Mouse (Mus musculus): ENCODE measurements around the gene Gm20850. TPM values are rescaled to one million over a fixed set of nuclear protein-coding genes. Genes with fewer than 3 reads are reported as not detected.
"Not testable (repeated sequence)": the region's sequence is repeated elsewhere in the genome, so short reads cannot be mapped to it uniquely, and the experiment has no call there.

The Gm20850 gene
- not detected for polyA plus RNA-seq (2017; shearing (Covaris generic))

- not testable (repeated sequence) for ATAC-seq
Observed at GRCm38 (mm10) chrY:75715022-75715421, at the start of gene Gm20850. TSS of gene Gm20850 (plus strand) at chrY:75715322.
